Mouse (Mus musculus) forebrain, embryonic 12.5 days (tissue): ENCODE measurements around the gene Igf2bp1. TPM values are rescaled to one million over a fixed set of nuclear protein-coding genes. Genes with fewer than 3 reads are reported as not detected.

ENCODE experiments used
- ATAC-seq: fragments of 200-750 bp; cut with Nextera tagmentation; 2 replicates; pipeline ENCODE4 v1.8.0; 2017; ENCODE audit warnings: moderate TSS enrichment; ENCODE audit not compliant: low FRiP score
- H3K27ac ChIP-seq: fragments of 300-500 bp; sonication (generic); 2 replicates; pipeline ENCODE4 v1.5.1; 2016; ENCODE audit warnings: mild to moderate bottlenecking
- H3K27me3 ChIP-seq: fragments of 300-500 bp; sonication (generic); 2 replicates; pipeline ENCODE4 v1.6.1; 2016; ENCODE audit warnings: mild to moderate bottlenecking
- H3K36me3 ChIP-seq: fragments of 300-500 bp; sonication (generic); replicated peaks from 2 replicates; pipeline ENCODE4 v1.6.1; 2016; ENCODE audit warnings: mild to moderate bottlenecking
- H3K4me1 ChIP-seq: fragments of 300-500 bp; sonication (generic); 2 replicates; pipeline ENCODE4 v1.6.1; 2016
- H3K4me2 ChIP-seq: fragments of 300-500 bp; sonication (generic); 2 replicates; pipeline ENCODE4 v1.6.1; 2016; ENCODE audit warnings: mild to moderate bottlenecking, moderate library complexity
- H3K4me3 ChIP-seq: fragments of 300-500 bp; sonication (generic); replicated peaks from 2 replicates; pipeline ENCODE4 v1.5.1; 2016; ENCODE audit warnings: mild to moderate bottlenecking
- H3K9ac ChIP-seq: fragments of 300-500 bp; sonication (generic); 2 replicates; pipeline ENCODE4 v1.6.1; 2016; ENCODE audit warnings: mild to moderate bottlenecking
- H3K9me3 ChIP-seq: fragments of 300-500 bp; sonication (generic); 2 replicates; pipeline ENCODE4 v1.6.1; 2016
- WGBS: fragments of 180-500 bp; shearing (Covaris S2); methylation state at CpG from one replicate; pipeline ENCODE4 v1.1.7; 2016; 5-methylcytosine and 5-hydroxymethylcytosine counted together
- microRNA-seq: library from miRNA; unstranded; fragments of <30 nt; microRNA quantifications from one replicate; pipeline ENCODE4, GENCODE M21; 2017
- polyA plus RNA-seq: library from polyadenylated mRNA; unstranded; fragments of >200 nt; fragmentation: Nextera tagmentation; extraction: Ambion mirVana; gene quantifications from 2 replicates; pipeline ENCODE4 v1.2.1, GENCODE M21; 2016

The Igf2bp1 gene
- polyA plus RNA-seq, 1 experiment from 2014 or later: 97.9 TPM

DNA sequence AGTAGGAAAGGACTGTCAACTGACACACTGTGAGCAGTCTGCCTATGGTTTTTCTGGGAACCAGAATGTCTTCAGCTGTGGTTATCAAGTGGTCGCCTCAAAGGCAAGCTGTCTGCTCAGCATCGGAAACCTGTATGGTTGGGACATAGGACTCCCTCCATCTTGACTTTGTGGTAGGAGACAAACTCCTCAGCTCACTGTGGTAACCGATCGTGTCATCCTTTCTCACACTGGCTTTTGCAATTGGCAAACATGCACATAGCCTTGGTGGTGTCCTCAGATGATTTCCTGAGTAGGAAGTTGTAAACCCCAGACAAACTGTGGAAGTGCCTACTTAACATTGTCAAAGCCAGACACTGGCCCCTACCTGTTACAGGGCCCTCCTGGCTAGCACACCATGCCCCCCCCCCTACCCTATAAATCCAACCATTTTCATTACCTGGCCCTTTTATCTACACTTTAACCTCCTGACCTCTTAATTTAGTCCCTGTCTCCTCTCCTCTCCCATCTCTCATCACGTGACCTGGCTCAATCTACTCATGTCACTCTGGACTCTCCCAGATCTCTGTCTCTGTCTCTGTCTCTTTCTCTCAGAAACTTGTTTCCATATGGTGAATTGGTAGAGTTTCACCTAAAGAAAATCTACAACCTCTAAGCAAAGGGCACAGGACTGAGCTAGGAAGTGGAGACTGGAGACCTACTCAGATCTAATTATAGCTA, 97.8 kb downstream of the Igf2bp1 start:
- 87% methylated on average over 5 of the region's 5 CpGs for WGBS
- no peaks in the 10 kb centered on the region for H3K36me3 ChIP-seq
- no peak overlapping the region for H3K9ac ChIP-seq
- H3K4me3 ChIP-seq: no peak overlapping the region
- no peak overlapping the region for H3K4me2 ChIP-seq
- H3K27me3 ChIP-seq: peaks cover 27% of the 10 kb centered on the region
- H3K27ac ChIP-seq: no peak overlapping the region
- H3K9me3 ChIP-seq: no peaks in the 10 kb centered on the region
- H3K4me1 ChIP-seq: no peaks in the 10 kb centered on the region
- no peak for ATAC-seq

Small RNA genes within 50 kb of the gene (microRNA-seq; reads per million reads assigned to microRNA genes)
- gene Mir3063: 0.97 reads per million

Other genes with a start within 250 kb of the Igf2bp1 start
- not detected in 2 replicates for gene Phospho1, start 181.4 kb downstream of the Igf2bp1 start, polyA plus RNA-seq
- gene Gngt2, start 168.7 kb downstream of the Igf2bp1 start, polyA plus RNA-seq: 3.2 and 3.7 TPM in 2 replicates
- gene Abi3, start 163.5 kb downstream of the Igf2bp1 start, polyA plus RNA-seq: 2.4 TPM in 2 replicates
- gene B4galnt2, start 91.0 kb downstream of the Igf2bp1 start, polyA plus RNA-seq: not detected in 2 replicates
- not detected in 2 replicates for gene Gip, start 18.6 kb upstream of the Igf2bp1 start, polyA plus RNA-seq
- 107 and 109 TPM in 2 replicates for gene Snf8, start 28.9 kb upstream of the Igf2bp1 start, polyA plus RNA-seq
- gene Ube2z, start 59.4 kb upstream of the Igf2bp1 start, polyA plus RNA-seq: 30.4 and 33.8 TPM in 2 replicates
- gene Atp5g1, start 69.7 kb upstream of the Igf2bp1 start, polyA plus RNA-seq: 379 and 385 TPM in 2 replicates
- not detected in 2 replicates for gene Calcoco2, start 106.0 kb upstream of the Igf2bp1 start, polyA plus RNA-seq
- gene Ttll6, start 127.8 kb upstream of the Igf2bp1 start, polyA plus RNA-seq: 0.28 and 0.32 TPM in 2 replicates
- not detected in 2 replicates for gene Hoxb13, start 188.4 kb upstream of the Igf2bp1 start, polyA plus RNA-seq